Mouse (Mus musculus) lung, embryonic 14.5 days (tissue): ENCODE measurements at regions not wholly inside any gene's neighbourhood (a gene's known extent, or its start where the extent isn't known, plus 50 kb on each side); places are given as distances from the start of the nearest gene placed in this dataset.

Experiments used
- ATAC-seq: fragments of 200-750 bp; cut with Nextera tagmentation; 2 replicates; pipeline ENCODE4 v1.8.0; 2017; ENCODE audit warnings: mild to moderate bottlenecking, moderate TSS enrichment, moderate library complexity; ENCODE audit not compliant: insufficient read depth
- DNase-seq: peaks from one replicate; pipeline ENCODE4 v3.0.0-alpha.2; 2015
- H3K27ac ChIP-seq: fragments of 300-500 bp; sonication (generic); 2 replicates; pipeline ENCODE4 v1.5.1; 2014; ENCODE audit warnings: low read depth, mild to moderate bottlenecking, moderate library complexity
- H3K27me3 ChIP-seq: fragments of 300-500 bp; sonication (generic); 2 replicates; pipeline ENCODE4 v1.6.1; 2014; ENCODE audit warnings: low read length, control low read depth; ENCODE audit not compliant: insufficient read depth
- H3K36me3 ChIP-seq: fragments of 300-500 bp; sonication (generic); 2 replicates; pipeline ENCODE4 v1.6.1; 2014; ENCODE audit warnings: control low read depth; ENCODE audit not compliant: insufficient read depth
- H3K4me1 ChIP-seq: fragments of 300-500 bp; sonication (generic); 2 replicates; pipeline ENCODE4 v1.6.1; 2014; ENCODE audit warnings: antibody characterized with exemption, control low read depth; ENCODE audit not compliant: insufficient read depth
- H3K4me2 ChIP-seq: fragments of 300-500 bp; sonication (generic); 2 replicates; pipeline ENCODE4 v1.6.1; 2014; ENCODE audit warnings: mild to moderate bottlenecking
- H3K4me3 ChIP-seq: fragments of 300-500 bp; sonication (generic); 2 replicates; pipeline ENCODE4 v1.5.1; 2014; ENCODE audit warnings: low read depth, low read length
- H3K9ac ChIP-seq: fragments of 300-500 bp; sonication (generic); 2 replicates; pipeline ENCODE4 v1.6.1; 2014
- H3K9me3 ChIP-seq: fragments of 300-500 bp; sonication (generic); 2 replicates; pipeline ENCODE4 v1.6.1; 2016; ENCODE audit warnings: low read depth, low read length, control low read depth
- CTCF ChIP-seq: IDR thresholded peaks from 2 replicates; pipeline ENCODE4 v1.5.1; 2016; ENCODE audit warnings: antibody characterized with exemption, low read depth
- WGBS: fragments of 180-500 bp; shearing (Covaris S2); extraction: QIAGEN DNeasy Blood & Tissue Kit; methylation state at CpG from one replicate; pipeline ENCODE4 v1.1.7; 2014; 5-methylcytosine and 5-hydroxymethylcytosine counted together

DNA sequence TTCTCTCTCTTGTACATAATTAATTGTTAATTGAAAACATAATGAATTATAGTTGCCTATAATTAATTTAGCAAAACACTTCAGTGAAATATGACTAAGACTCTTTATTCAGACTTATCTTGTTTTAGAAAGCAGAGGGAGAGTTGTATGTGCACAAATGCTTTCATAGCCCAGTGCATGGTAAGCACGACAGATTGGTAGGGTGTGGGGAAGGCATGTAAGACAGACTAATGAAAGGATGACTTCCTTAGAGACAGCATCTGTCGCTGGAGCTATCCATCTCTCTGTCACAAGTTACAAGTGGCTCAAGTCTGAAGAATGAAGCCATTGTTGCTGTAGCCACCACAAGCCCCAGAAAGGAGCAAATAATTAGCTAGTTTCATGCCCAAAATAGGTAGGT is 376.9 kb downstream of the 4930474N05Rik start:
- 37% methylated on average over 2 of the region's 2 CpGs for WGBS
- Histone ChIP-seq H3K4me3 (no peak overlapping the region), H3K27ac (no peak overlapping the region), H3K9me3 (no peaks in the 10 kb centered on the region; the same call in 1 of the 2 replicates), H3K9ac (no peak overlapping the region), H3K27me3 (no peaks in the 10 kb centered on the region), H3K4me1 (no peaks in the 10 kb centered on the region), H3K4me2 (no peak overlapping the region), H3K36me3 (no peaks in the 10 kb centered on the region)
- TF ChIP-seq CTCF: no peak
- no peak for DNase-seq
- ATAC-seq: no peak

GRCm38 (mm10) chr14:36470362-36470761 is 375.6 kb downstream of the 4930474N05Rik start:
- Histone ChIP-seq H3K9ac (no peak overlapping the region), H3K9me3 (no peaks in the 10 kb centered on the region; the same call in 1 of the 2 replicates), H3K27ac (no peak overlapping the region), H3K4me2 (no peak overlapping the region), H3K27me3 (no peaks in the 10 kb centered on the region), H3K4me3 (no peak overlapping the region), H3K36me3 (no peaks in the 10 kb centered on the region), H3K4me1 (no peaks in the 10 kb centered on the region)
- WGBS: 62% methylated on average over 1 of the region's 1 CpGs
- ATAC-seq (no peak), DNase-seq (no peak)
- TF ChIP-seq CTCF: no peak

DNA sequence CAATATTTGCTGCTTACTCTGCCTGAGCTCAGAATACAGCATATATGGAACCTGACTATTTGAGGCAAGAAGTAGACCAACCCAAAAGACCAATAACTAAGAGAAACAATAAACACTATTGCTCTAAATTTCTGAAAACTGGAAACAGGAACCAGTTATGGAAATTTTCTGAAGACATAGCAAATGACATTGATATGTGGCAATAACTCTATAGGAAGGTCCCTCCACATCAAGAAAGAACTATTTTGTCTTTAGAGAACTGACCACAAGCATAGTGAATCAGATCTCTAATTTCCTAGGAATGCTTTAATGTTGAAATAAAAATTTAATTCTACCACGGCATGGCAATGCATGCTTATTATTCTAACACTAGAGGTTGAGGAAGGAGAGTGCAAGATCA is 358.3 kb downstream of the 4930474N05Rik start:
- H3K4me3 ChIP-seq: no peak overlapping the region
- ATAC-seq: no peak
- 71% methylated on average over 1 of the region's 1 CpGs for WGBS

GRCm38 (mm10) chr14:36450126-36450525 is 355.4 kb downstream of the 4930474N05Rik start:
- no peak overlapping the region for H3K27ac ChIP-seq
- H3K27me3 ChIP-seq: no peaks in the 10 kb centered on the region
- DNase-seq (no peak), ATAC-seq (no peak)
- no peak overlapping the region for H3K4me2 ChIP-seq
- H3K9ac ChIP-seq: no peak overlapping the region
- H3K4me3 ChIP-seq: no peak overlapping the region
- no peak for TF ChIP-seq CTCF
- H3K36me3 ChIP-seq: no peaks in the 10 kb centered on the region
- no peaks in the 10 kb centered on the region for H3K4me1 ChIP-seq
- no peaks in the 10 kb centered on the region for H3K9me3 ChIP-seq

More for the DNA sequence above, 358.3 kb downstream of the 4930474N05Rik start:
- TF ChIP-seq CTCF: no peak
- no peak for DNase-seq
- Histone ChIP-seq H3K4me1 (no peaks in the 10 kb centered on the region), H3K27me3 (no peaks in the 10 kb centered on the region), H3K9ac (no peak overlapping the region), H3K36me3 (no peaks in the 10 kb centered on the region), H3K9me3 (no peaks in the 10 kb centered on the region), H3K4me2 (no peak overlapping the region), H3K27ac (no peak overlapping the region)

DNA sequence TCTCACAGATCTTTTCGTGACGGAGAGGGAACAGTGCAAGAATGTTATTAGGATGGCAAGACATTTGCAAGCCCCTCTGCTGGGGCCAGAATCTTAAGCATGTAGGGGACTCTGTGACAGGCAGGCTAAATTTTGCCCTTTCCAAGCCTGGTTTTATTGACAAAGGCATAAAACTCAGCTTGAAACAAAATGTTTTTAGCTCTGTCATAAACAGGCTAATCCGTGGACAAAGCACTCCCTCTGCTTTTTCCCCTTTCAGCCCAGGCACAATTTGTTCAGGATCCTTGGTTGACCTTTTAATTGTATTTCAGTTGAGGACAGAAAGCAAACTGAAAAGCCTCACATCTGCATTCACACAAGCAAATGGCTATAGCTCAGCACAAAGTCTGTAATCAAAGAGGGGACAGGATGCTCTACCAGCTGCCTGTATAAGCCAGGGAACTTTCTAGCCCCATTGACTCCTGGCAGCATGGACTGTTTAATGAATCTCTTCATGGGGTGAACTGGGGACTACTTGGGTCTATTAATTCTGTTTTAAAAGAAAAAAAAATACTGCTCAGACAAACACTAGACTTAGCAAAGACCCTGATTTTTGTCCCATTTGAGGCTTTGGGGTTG is 320.0 kb downstream of the 4930474N05Rik start:
- Histone ChIP-seq H3K4me1 (no peaks in the 10 kb centered on the region), H3K27ac (no peak overlapping the region), H3K4me3 (no peak overlapping the region), H3K9ac (no peak overlapping the region), H3K9me3 (no peaks in the 10 kb centered on the region), H3K4me2 (no peak overlapping the region), H3K27me3 (no peaks in the 10 kb centered on the region), H3K36me3 (no peaks in the 10 kb centered on the region)
- no peak for TF ChIP-seq CTCF
- 74% methylated on average over 3 of the region's 3 CpGs for WGBS
- no peak for DNase-seq
- no peak for ATAC-seq

DNA sequence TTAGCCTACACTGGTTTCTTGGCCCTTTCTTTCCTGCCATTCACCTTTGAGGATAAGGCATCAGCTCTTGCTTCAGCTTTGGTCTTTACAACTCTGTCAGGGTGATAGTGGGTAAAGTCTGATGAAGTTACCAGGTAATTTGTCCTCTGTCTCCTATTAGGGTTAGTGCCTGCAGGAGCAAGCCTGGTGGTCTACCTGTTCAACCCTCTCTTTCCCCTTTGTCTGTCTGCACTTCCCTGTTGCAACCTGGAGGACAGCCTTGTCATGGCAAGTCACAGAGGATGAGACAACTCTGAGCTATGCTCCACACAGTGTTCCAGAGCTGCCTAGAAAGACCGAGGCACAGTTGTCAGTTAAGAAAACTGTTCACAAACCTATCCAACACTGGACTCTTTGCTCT is 319.5 kb downstream of the 4930474N05Rik start:
- 69% methylated on average over 1 of the region's 1 CpGs for WGBS
- Histone ChIP-seq H3K4me1 (no peaks in the 10 kb centered on the region), H3K27me3 (no peaks in the 10 kb centered on the region), H3K9me3 (no peaks in the 10 kb centered on the region), H3K27ac (no peak overlapping the region), H3K9ac (no peak overlapping the region), H3K4me3 (no peak overlapping the region), H3K4me2 (no peak overlapping the region), H3K36me3 (no peaks in the 10 kb centered on the region)
- DNase-seq (no peak), ATAC-seq (no peak)
- TF ChIP-seq CTCF: no peak
